Mouse (Mus musculus): ENCODE results near the gene Tent5a. TPM values are rescaled to one million over a fixed set of nuclear protein-coding genes. Genes with fewer than 3 reads are reported as not detected.

The Tent5a gene
- total and polyA plus RNA-seq, 3 experiments: 3.2 to 12.5 (median 11.0) TPM

GRCm38 (mm10) chr9:85357154-85357860, 30.2 kb upstream of the Tent5a start:
- Histone ChIP-seq H3K27ac (no peak overlapping the region), H3K9ac (ENCODE audit: low read depth, low read length) (no peak overlapping the region), H3K36me3 (ENCODE audit: control insufficient read depth, insufficient read depth, low read length) (no peaks in the 10 kb centered on the region), H3K4me3 (no peak overlapping the region), H3K79me2 (replicated peaks; ENCODE audit: control insufficient read depth, insufficient read depth, low read length) (no peaks in the 10 kb centered on the region), H3K4me1 (ENCODE audit: control insufficient read depth, insufficient read depth, low read length) (no peaks in the 10 kb centered on the region), H3K27me3 (ENCODE audit: control insufficient read depth, insufficient read depth, low read length) (no peaks in the 10 kb centered on the region)
- no peak for DNase-seq
- WGBS: 82% methylated on average over 7 of the region's 7 CpGs
- TF ChIP-seq CTCF (IDR thresholded peaks at IDR 0.05) (no peak), EP300 (IDR thresholded peaks at IDR 0.05; ENCODE audit: insufficient read depth, low read depth, low read length) (no peak), POLR2A (IDR thresholded peaks at IDR 0.05; ENCODE audit: insufficient read depth, low read depth, low read length) (no peak)
- intact Hi-C loops (cut with DNase I): no loop called here

GRCm38 (mm10) chr9:85355559-85355958, 28.4 kb upstream of the Tent5a start:
- Histone ChIP-seq H3K79me2 (replicated peaks; ENCODE audit: control insufficient read depth, insufficient read depth, low read length) (no peaks in the 10 kb centered on the region), H3K4me1 (ENCODE audit: control insufficient read depth, insufficient read depth, low read length) (no peaks in the 10 kb centered on the region), H3K27ac (no peak overlapping the region), H3K4me3 (no peak overlapping the region), H3K27me3 (ENCODE audit: control insufficient read depth, insufficient read depth, low read length) (no peaks in the 10 kb centered on the region), H3K36me3 (ENCODE audit: control insufficient read depth, insufficient read depth, low read length) (no peaks in the 10 kb centered on the region), H3K9ac (ENCODE audit: low read depth, low read length) (no peak overlapping the region)
- 90% methylated on average over 5 of the region's 5 CpGs for WGBS
- TF ChIP-seq CTCF (IDR thresholded peaks at IDR 0.05) (no peak), EP300 (IDR thresholded peaks at IDR 0.05; ENCODE audit: insufficient read depth, low read depth, low read length) (no peak), POLR2A (IDR thresholded peaks at IDR 0.05; ENCODE audit: insufficient read depth, low read depth, low read length) (no peak)
- intact Hi-C loops (cut with DNase I): no loop called here
- DNase-seq: no peak

- no peaks in the 10 kb centered on the region for H3K79me2 ChIP-seq (replicated peaks; ENCODE audit: control insufficient read depth, insufficient read depth, low read length)
- H3K36me3 ChIP-seq (ENCODE audit: control insufficient read depth, insufficient read depth, low read length): no peaks in the 10 kb centered on the region
- no peak overlapping the region for H3K4me3 ChIP-seq
- TF ChIP-seq CTCF (IDR thresholded peaks at IDR 0.05) (no peak), POLR2A (IDR thresholded peaks at IDR 0.05; ENCODE audit: insufficient read depth, low read depth, low read length) (no peak), EP300 (IDR thresholded peaks at IDR 0.05; ENCODE audit: insufficient read depth, low read depth, low read length) (no peak)
- 76% methylated on average over 10 of the region's 10 CpGs for WGBS
- no peak overlapping the region for H3K27ac ChIP-seq
- DNase-seq: no peak
- no peaks in the 10 kb centered on the region for H3K27me3 ChIP-seq (ENCODE audit: control insufficient read depth, insufficient read depth, low read length)
- intact Hi-C loops (cut with DNase I): loop anchor here (10.0 kb wide), 1 partner anchor 107 kb away; no protein-coding TSS in a partner anchor
- H3K9ac ChIP-seq (ENCODE audit: low read depth, low read length): no peak overlapping the region
- no peaks in the 10 kb centered on the region; the same call in 1 of the 2 replicates for H3K4me1 ChIP-seq (ENCODE audit: control insufficient read depth, insufficient read depth, low read length)
Measured at GRCm38 (mm10) chr9:85347823-85348523, 20.8 kb upstream of the Tent5a start.

- 44% methylated on average over 8 of the region's 8 CpGs for WGBS
- no peak for DNase-seq
- Histone ChIP-seq H3K27ac (no peak overlapping the region), H3K79me2 (replicated peaks; ENCODE audit: control insufficient read depth, insufficient read depth, low read length) (no peaks in the 10 kb centered on the region), H3K36me3 (ENCODE audit: control insufficient read depth, insufficient read depth, low read length) (no peaks in the 10 kb centered on the region), H3K4me1 (ENCODE audit: control insufficient read depth, insufficient read depth, low read length) (no peaks in the 10 kb centered on the region; the same call in 1 of the 2 replicates), H3K4me3 (no peak overlapping the region), H3K27me3 (ENCODE audit: control insufficient read depth, insufficient read depth, low read length) (no peaks in the 10 kb centered on the region), H3K9ac (ENCODE audit: low read depth, low read length) (no peak overlapping the region)
- TF ChIP-seq CTCF (IDR thresholded peaks at IDR 0.05) (no peak), POLR2A (IDR thresholded peaks at IDR 0.05; ENCODE audit: insufficient read depth, low read depth, low read length) (no peak), EP300 (IDR thresholded peaks at IDR 0.05; ENCODE audit: insufficient read depth, low read depth, low read length) (no peak)
- intact Hi-C loops (cut with DNase I): loop anchor here (10.0 kb wide), 1 partner anchor 112 kb away; no protein-coding TSS in a partner anchor
Measured at GRCm38 (mm10) chr9:85342892-85343785, 16.0 kb upstream of the Tent5a start.

- 55% methylated on average over 3 of the region's 3 CpGs for WGBS
- no peak overlapping the region for H3K27ac ChIP-seq
- no peak for DNase-seq
- no peaks in the 10 kb centered on the region for H3K36me3 ChIP-seq (ENCODE audit: control insufficient read depth, insufficient read depth, low read length)
- no peak for TF ChIP-seq POLR2A (IDR thresholded peaks at IDR 0.05; ENCODE audit: insufficient read depth, low read depth, low read length)
- no peak for TF ChIP-seq EP300 (IDR thresholded peaks at IDR 0.05; ENCODE audit: insufficient read depth, low read depth, low read length)
- TF ChIP-seq CTCF (IDR thresholded peaks at IDR 0.05): no peak
- intact Hi-C loops (cut with DNase I): loop anchor here (10.0 kb wide), 1 partner anchor 114 kb away; no protein-coding TSS in a partner anchor
- no peak overlapping the region for H3K9ac ChIP-seq (ENCODE audit: low read depth, low read length)
- no peaks in the 10 kb centered on the region for H3K27me3 ChIP-seq (ENCODE audit: control insufficient read depth, insufficient read depth, low read length)
- H3K79me2 ChIP-seq (replicated peaks; ENCODE audit: control insufficient read depth, insufficient read depth, low read length): no peaks in the 10 kb centered on the region
- no peaks in the 10 kb centered on the region; the same call in 1 of the 2 replicates for H3K4me1 ChIP-seq (ENCODE audit: control insufficient read depth, insufficient read depth, low read length)
- H3K4me3 ChIP-seq: no peak overlapping the region
Measured at GRCm38 (mm10) chr9:85340303-85340702, 13.2 kb upstream of the Tent5a start.
